Mouse (Mus musculus) myocyte (in vitro differentiated cells): Measurements from ENCODE around the gene Ap2a1.

Experiments used
- CEBPB ChIP-seq: IDR thresholded peaks from 2 replicates; pipeline ENCODE4 v1.6.1; 2011; ENCODE audit warnings: mild to moderate bottlenecking, moderate library complexity; ENCODE audit not compliant: poor library complexity, insufficient read depth, severe bottlenecking
- MYOD1 ChIP-seq, 3 experiments: IDR thresholded peaks; one replicate each; pipeline ENCODE4 v1.6.1; 2011; ENCODE audit warnings: control low read depth in 2 of 3, low read depth in 2 of 3, mild to moderate bottlenecking in 2 of 3, moderate library complexity in 1 of 3; ENCODE audit not compliant: insufficient read length in 2 of 3, control insufficient read depth in 1 of 3
- MYOG ChIP-seq, 3 experiments: IDR thresholded peaks; one replicate each; pipeline ENCODE4 v1.6.1; 2011; ENCODE audit warnings: control low read depth in 2 of 3, low read depth in 2 of 3, mild to moderate bottlenecking in 2 of 3; ENCODE audit not compliant: insufficient read length in 2 of 3, control insufficient read depth in 1 of 3, insufficient read depth in 1 of 3
- POLR2A ChIP-seq: IDR thresholded peaks from one replicate; pipeline ENCODE4 v1.6.1; 2011; ENCODE audit warnings: low read depth, mild to moderate bottlenecking, control low read depth, moderate library complexity; ENCODE audit not compliant: insufficient read length
- POLR2AphosphoS2 ChIP-seq: IDR thresholded peaks from one replicate; pipeline ENCODE4 v1.6.1; 2011; ENCODE audit warnings: low read depth, control low read depth; ENCODE audit not compliant: insufficient read length
- REST ChIP-seq: IDR thresholded peaks from one replicate; pipeline ENCODE4 v1.6.1; 2011; ENCODE audit warnings: mild to moderate bottlenecking, control low read depth, moderate library complexity; ENCODE audit not compliant: insufficient read depth, insufficient read length

- TF ChIP-seq POLR2AphosphoS2 (no peak), POLR2A (no peak), MYOG (IDR thresholded peaks at IDR 0.05; ENCODE audit: control insufficient read depth in 1 of 3, insufficient read depth in 1 of 3, insufficient read length in 2 of 3, low read depth in 2 of 3) (no peak), REST (no peak), MYOD1 (IDR thresholded peaks at IDR 0.05; ENCODE audit: control insufficient read depth in 1 of 3, insufficient read length in 2 of 3, low read depth in 2 of 3) (no peak), CEBPB (no peak)
These were observed 77.6 kb downstream of the Ap2a1 start for GRCm38 (mm10) chr7:44851625-44852234.
